Mouse (Mus musculus) bone marrow, adult 2 months (tissue): ENCODE results near the gene Ppdpf.

Experiments used
- CTCF ChIP-seq: fragments of 200-500 bp; IDR thresholded peaks from 2 replicates; pipeline ENCODE4 v1.5.1; 2011; ENCODE audit warnings: low read length, control low read depth; ENCODE audit not compliant: control insufficient read depth, insufficient read depth
- POLR2A ChIP-seq: fragments of 200-500 bp; IDR thresholded peaks from 2 replicates; pipeline ENCODE4 v1.6.1; 2011; ENCODE audit warnings: low read depth, mild to moderate bottlenecking, control low read depth, low read length, borderline replicate concordance; ENCODE audit not compliant: control insufficient read depth

- TF ChIP-seq POLR2A: no peak
- no peak for TF ChIP-seq CTCF
These were observed 4.9 kb downstream of the Ppdpf start for GRCm38 (mm10) chr2:181191936-181192335.
